8 mouse cellular contexts compared by ENCODE assay signal in the genomic region with DNA sequence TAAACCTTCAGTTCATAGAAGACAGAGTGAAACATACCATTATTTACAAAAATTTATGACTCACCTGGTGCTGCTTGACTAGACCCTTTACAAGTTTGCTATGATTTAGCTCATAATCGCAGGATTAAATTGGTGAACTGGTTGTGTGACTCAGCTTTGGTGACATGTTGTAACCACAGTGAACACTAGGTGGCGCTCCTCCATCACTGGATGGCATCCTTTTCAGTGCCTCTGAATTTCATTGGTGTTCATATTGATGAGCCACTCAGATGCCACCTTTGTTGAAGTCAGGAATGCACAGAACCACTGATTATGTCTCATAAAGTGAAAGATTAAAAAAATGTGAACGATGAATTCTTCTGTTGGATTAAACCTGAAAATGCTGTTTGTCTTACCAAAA. TPM values are rescaled to one million over a fixed set of nuclear protein-coding genes. Genes with fewer than 3 reads are reported as not detected.
A peak's percentile ranks its signal among the peaks of the same experiment; 100 is the strongest.
DNase-seq lines count a peak whose midpoint lies in the region; ATAC-seq and TF ChIP-seq lines count a peak whose summit lies in the region.

No protein-coding gene starts in this region.

- TF ChIP-seq POLR2A in embryonic fibroblast, embryonic 13.5 days (IDR thresholded peaks at IDR 0.05; ENCODE audit: low read depth, low read length): no peak

- TF ChIP-seq CTCF in embryonic fibroblast, embryonic 13.5 days (IDR thresholded peaks at IDR 0.05; ENCODE audit: borderline replicate concordance, insufficient read depth, low read length): peak; percentile 83; the same call in 1 of the 2 replicates

- 30% methylated on average over 3 of the region's 3 CpGs for WGBS in kidney, embryonic 16.5 days
- 36% methylated on average over 3 of the region's 3 CpGs for WGBS in hindbrain, embryonic 10.5 days
- WGBS in midbrain, embryonic 16.5 days: 28% methylated on average over 3 of the region's 3 CpGs

- peaks cover 4% of the 10 kb centered on the region; the same call in 1 of the 2 replicates for H3K36me3 ChIP-seq in kidney, embryonic 16.5 days (ENCODE audit: insufficient read depth, low read length)
- H3K36me3 ChIP-seq in hindbrain, embryonic 10.5 days: peaks cover 36% of the 10 kb centered on the region
- H3K36me3 ChIP-seq in midbrain, embryonic 16.5 days (ENCODE audit: control insufficient read depth, insufficient read depth, low read length): peaks cover 6% of the 10 kb centered on the region; the same call in 1 of the 2 replicates

- no peak overlapping the region for H3K4me3 ChIP-seq in kidney, embryonic 16.5 days (ENCODE audit: low read length)
- H3K4me3 ChIP-seq in embryonic fibroblast, embryonic 13.5 days (ENCODE audit: insufficient read depth, low read length): no peak overlapping the region
- H3K4me3 ChIP-seq in hindbrain, embryonic 10.5 days: no peak overlapping the region
- H3K4me3 ChIP-seq in midbrain, embryonic 16.5 days (ENCODE audit: low read depth, low read length): no peak overlapping the region

- intact Hi-C loops in left cerebral cortex, postnatal 25 days (cut with DNase I): loop anchor here (2.0 to 5.0 kb wide), 4 partner anchors 121 to 804 kb away; no protein-coding TSS in a partner anchor

- ATAC-seq in kidney, embryonic 16.5 days (ENCODE audit: low FRiP score, low TSS enrichment): no peak
- ATAC-seq in midbrain, embryonic 16.5 days: peak; percentile 66

- no peak overlapping the region for H3K27ac ChIP-seq in kidney, embryonic 16.5 days (ENCODE audit: low read length)
- H3K27ac ChIP-seq in embryonic fibroblast, embryonic 13.5 days (ENCODE audit: insufficient read depth, low read length): no peak overlapping the region
- no peak overlapping the region for H3K27ac ChIP-seq in hindbrain, embryonic 10.5 days
- 0 out of 2 replicates have a peak overlapping the region, but pooled peaks have one; percentile 17 for H3K27ac ChIP-seq in midbrain, embryonic 16.5 days (ENCODE audit: low read length)

- H3K9ac ChIP-seq in kidney, embryonic 16.5 days (replicated peaks; ENCODE audit: low read length): no peak overlapping the region
- no peak overlapping the region for H3K9ac ChIP-seq in midbrain, embryonic 16.5 days (ENCODE audit: low read depth, low read length)

- H3K9me3 ChIP-seq in kidney, embryonic 16.5 days (ENCODE audit: low read length): no peaks in the 10 kb centered on the region
- no peaks in the 10 kb centered on the region for H3K9me3 ChIP-seq in hindbrain, embryonic 10.5 days
- H3K9me3 ChIP-seq in midbrain, embryonic 16.5 days (replicated peaks; ENCODE audit: control insufficient read depth, low read length, poor library complexity, severe bottlenecking): no peaks in the 10 kb centered on the region

- H3K27me3 ChIP-seq in kidney, embryonic 16.5 days (ENCODE audit: insufficient read depth, low read length): no peaks in the 10 kb centered on the region
- no peaks in the 10 kb centered on the region for H3K27me3 ChIP-seq in hindbrain, embryonic 10.5 days (ENCODE audit: insufficient read depth, poor library complexity, severe bottlenecking)
- no peaks in the 10 kb centered on the region for H3K27me3 ChIP-seq in midbrain, embryonic 16.5 days (ENCODE audit: control insufficient read depth, insufficient read depth, low read depth, low read length)

- peaks cover 3% of the 10 kb centered on the region; the same call in 1 of the 2 replicates for H3K4me1 ChIP-seq in kidney, embryonic 16.5 days (ENCODE audit: insufficient read depth, low read length)
- no peaks in the 10 kb centered on the region for H3K4me1 ChIP-seq in embryonic fibroblast, embryonic 13.5 days (ENCODE audit: control insufficient read depth, insufficient read depth, low read length)
- H3K4me1 ChIP-seq in hindbrain, embryonic 10.5 days (replicated peaks): no peaks in the 10 kb centered on the region
- peaks cover 2% of the 10 kb centered on the region; the same call in 1 of the 2 replicates for H3K4me1 ChIP-seq in midbrain, embryonic 16.5 days (ENCODE audit: control insufficient read depth, insufficient read depth, low read length)

- H3K4me2 ChIP-seq in kidney, embryonic 16.5 days (replicated peaks; ENCODE audit: low read depth, low read length): no peak overlapping the region
- H3K4me2 ChIP-seq in midbrain, embryonic 16.5 days (ENCODE audit: low read length): no peak overlapping the region

- peak; percentile 75 for DNase-seq in kidney, adult 18-20 months
- peak; percentile 91 for DNase-seq in brain, adult 2 months (ENCODE audit: low read depth, low spot score)
- DNase-seq in hindbrain, embryonic 10.5 days (ENCODE audit: low spot score): peak; percentile 76
- peak; percentile 83 to 85 for DNase-seq in left cerebral cortex, postnatal 25 days (ENCODE audit: low spot score in 2 of 2)
- DNase-seq in spleen, postnatal 36 days (ENCODE audit: low spot score in 2 of 2): peak; percentile 29 to 47

RNA-seq across cellular contexts. Expression of gene Blzf1, which starts 9.4 kb away (rescaled TPM):
- 31.0 and 31.8 TPM in 2 replicates for polyA plus RNA-seq in kidney, embryonic 16.5 days (2015; fragmentation: Nextera tagmentation; extraction: Ambion mirVana)
- 24.3 and 31.3 TPM in 2 replicates for polyA plus RNA-seq in embryonic fibroblast, embryonic 13.5 days (2011; ENCODE audit: insufficient read length, low read depth, missing spikeins)
- polyA plus RNA-seq in hindbrain, embryonic 10.5 days (2016; fragmentation: Nextera tagmentation; extraction: Ambion mirVana): 26.2 and 26.4 TPM in 2 replicates
- 10 to 100 TPM; 26.2 to 28.5 TPM for total RNA-seq in left cerebral cortex, postnatal 25 days (2021)
- 30.7 and 32.3 TPM in 2 replicates for polyA plus RNA-seq in midbrain, embryonic 16.5 days (2015; fragmentation: Nextera tagmentation; extraction: Ambion mirVana)

RNA-seq across cellular contexts. Expression of gene Nme7, which starts 12.8 kb away (rescaled TPM):
- polyA plus RNA-seq in kidney, embryonic 16.5 days (2015; fragmentation: Nextera tagmentation; extraction: Ambion mirVana): 56.6 and 64.3 TPM in 2 replicates
- 20.0 TPM in 2 replicates for polyA plus RNA-seq in embryonic fibroblast, embryonic 13.5 days (2011; ENCODE audit: insufficient read length, low read depth, missing spikeins)
- 30.7 and 31.8 TPM in 2 replicates for polyA plus RNA-seq in hindbrain, embryonic 10.5 days (2016; fragmentation: Nextera tagmentation; extraction: Ambion mirVana)
- total RNA-seq in left cerebral cortex, postnatal 25 days (2021): 10 to 100 TPM; 22.4 to 24.7 TPM
- 31.2 and 34.2 TPM in 2 replicates for polyA plus RNA-seq in midbrain, embryonic 16.5 days (2015; fragmentation: Nextera tagmentation; extraction: Ambion mirVana)

RNA-seq across cellular contexts. Expression of gene Ccdc181, which starts 41.3 kb away (rescaled TPM):
- 13.9 and 14.3 TPM in 2 replicates for polyA plus RNA-seq in kidney, embryonic 16.5 days (2015; fragmentation: Nextera tagmentation; extraction: Ambion mirVana)
- polyA plus RNA-seq in embryonic fibroblast, embryonic 13.5 days (2011; ENCODE audit: insufficient read length, low read depth, missing spikeins): 6.3 and 8.8 TPM in 2 replicates
- polyA plus RNA-seq in hindbrain, embryonic 10.5 days (2016; fragmentation: Nextera tagmentation; extraction: Ambion mirVana): 11.2 and 12.2 TPM in 2 replicates
- 10 to 100 TPM; 21.6 to 22.5 TPM for total RNA-seq in left cerebral cortex, postnatal 25 days (2021)
- 29.1 and 30.5 TPM in 2 replicates for polyA plus RNA-seq in midbrain, embryonic 16.5 days (2015; fragmentation: Nextera tagmentation; extraction: Ambion mirVana)

Comparison
In these comparisons a context has a peak if more than half of its experiments do, and no peak if none do; other contexts are left out.
1. DNase-seq: peak in every context shown above with its lines; median percentile 91 in brain, adult 2 months; 84 in left cerebral cortex, postnatal 25 days; 76 in hindbrain, embryonic 10.5 days; 75 in kidney, adult 18-20 months; 38 in spleen, postnatal 36 days.